Mouse (Mus musculus): ENCODE data around the gene Gpr142. TPM values are rescaled to one million over a fixed set of nuclear protein-coding genes. Genes with fewer than 3 reads are reported as not detected.
A peak's percentile ranks its signal among the peaks of the same experiment; 100 is the strongest.

Gpr142 gene
- polyA plus RNA-seq, 1 experiment from 2014 or later, result not detected

- Histone ChIP-seq H3K9ac (replicated peaks; ENCODE audit: low read depth, low read length) (peak overlapping the region; percentile 51; the same call in 1 of the 2 replicates), H3K9me3 (ENCODE audit: control insufficient read depth, low read length) (no peaks in the 10 kb centered on the region), H3K4me1 (ENCODE audit: control insufficient read depth, insufficient read depth, low read length) (0 out of 2 replicates have a peak, but pooled peaks cover 13% of the 10 kb centered on the region), H3K27me3 (ENCODE audit: control insufficient read depth, insufficient read depth, low read length) (peaks cover 31% of the 10 kb centered on the region), H3K27ac (ENCODE audit: low read depth, low read length) (no peak overlapping the region), H3K4me2 (ENCODE audit: low read depth, low read length) (peak overlapping the region; percentile 99), H3K4me3 (ENCODE audit: low read depth, low read length) (peak overlapping the region; percentile 56), H3K36me3 (ENCODE audit: control insufficient read depth, insufficient read depth, low read length) (no peaks in the 10 kb centered on the region)
- WGBS, result under 1% methylated on average over 40 of the region's 40 CpGs
- ATAC-seq (ENCODE audit: low read depth), result no peak
These were observed 53.8 kb downstream of the Gpr142 start for GRCm38 (mm10) chr11:114852311-114853173.

- Histone ChIP-seq H3K27ac (ENCODE audit: low read depth, low read length) (no peak overlapping the region), H3K9ac (replicated peaks; ENCODE audit: low read depth, low read length) (no peak overlapping the region), H3K4me2 (ENCODE audit: low read depth, low read length) (peak overlapping the region; percentile 99; the same call in 1 of the 2 replicates), H3K27me3 (ENCODE audit: control insufficient read depth, insufficient read depth, low read length) (peaks cover 31% of the 10 kb centered on the region), H3K4me1 (ENCODE audit: control insufficient read depth, insufficient read depth, low read length) (0 out of 2 replicates have a peak, but pooled peaks cover 13% of the 10 kb centered on the region), H3K9me3 (ENCODE audit: control insufficient read depth, low read length) (no peaks in the 10 kb centered on the region), H3K4me3 (ENCODE audit: low read depth, low read length) (peak overlapping the region; percentile 13; the same call in 1 of the 2 replicates), H3K36me3 (ENCODE audit: control insufficient read depth, insufficient read depth, low read length) (no peaks in the 10 kb centered on the region)
- ATAC-seq (ENCODE audit: low read depth), result no peak
- 16% methylated on average over 7 of the region's 7 CpGs for WGBS
These were observed 54.6 kb downstream of the Gpr142 start for GRCm38 (mm10) chr11:114853174-114853838.

GRCm38 (mm10) chr11:114854581-114854980, 55.9 kb downstream of the Gpr142 start:
- no peaks in the 10 kb centered on the region for H3K36me3 ChIP-seq (ENCODE audit: control insufficient read depth, insufficient read depth, low read length)
- no peak for ATAC-seq (ENCODE audit: low read depth)
- no peak overlapping the region for H3K4me2 ChIP-seq (ENCODE audit: low read depth, low read length)
- no peak overlapping the region for H3K4me3 ChIP-seq (ENCODE audit: low read depth, low read length)
- H3K9ac ChIP-seq (replicated peaks; ENCODE audit: low read depth, low read length), result no peak overlapping the region
- H3K4me1 ChIP-seq (ENCODE audit: control insufficient read depth, insufficient read depth, low read length), result 0 out of 2 replicates have a peak, but pooled peaks cover 13% of the 10 kb centered on the region
- 84% methylated on average over 6 of the region's 6 CpGs for WGBS
- no peak overlapping the region for H3K27ac ChIP-seq (ENCODE audit: low read depth, low read length)
- H3K27me3 ChIP-seq (ENCODE audit: control insufficient read depth, insufficient read depth, low read length), result peaks cover 27% of the 10 kb centered on the region
- H3K9me3 ChIP-seq (ENCODE audit: control insufficient read depth, low read length), result no peaks in the 10 kb centered on the region

GRCm38 (mm10) chr11:114856125-114856524, 57.4 kb downstream of the Gpr142 start:
- ATAC-seq (ENCODE audit: low read depth), result no peak

More at GRCm38 (mm10) chr11:114856125-114856524, 57.4 kb downstream of the Gpr142 start:
- H3K4me1 ChIP-seq (ENCODE audit: control insufficient read depth, insufficient read depth, low read length), result 0 out of 2 replicates have a peak, but pooled peaks cover 8% of the 10 kb centered on the region
- no peak overlapping the region for H3K27ac ChIP-seq (ENCODE audit: low read depth, low read length)
- H3K9ac ChIP-seq (replicated peaks; ENCODE audit: low read depth, low read length), result no peak overlapping the region
- no peaks in the 10 kb centered on the region for H3K9me3 ChIP-seq (ENCODE audit: control insufficient read depth, low read length)
- H3K4me2 ChIP-seq (ENCODE audit: low read depth, low read length), result no peak overlapping the region
- H3K27me3 ChIP-seq (ENCODE audit: control insufficient read depth, insufficient read depth, low read length), result peaks cover 20% of the 10 kb centered on the region
- H3K36me3 ChIP-seq (ENCODE audit: control insufficient read depth, insufficient read depth, low read length), result no peaks in the 10 kb centered on the region
- WGBS, result 83% methylated on average over 5 of the region's 5 CpGs
- no peak overlapping the region for H3K4me3 ChIP-seq (ENCODE audit: low read depth, low read length)

Other genes with a start within 250 kb of the Gpr142 start
- gene Rpl38, start 130.4 kb upstream of the Gpr142 start, polyA plus RNA-seq (2014; fragmentation: Nextera tagmentation; extraction: Ambion mirVana), result 674 and 718 TPM in 2 replicates
- 28.0 and 34.8 TPM in 2 replicates for gene Ttyh2, start 123.5 kb upstream of the Gpr142 start, polyA plus RNA-seq (2014; fragmentation: Nextera tagmentation; extraction: Ambion mirVana)
- gene Dnaic2, start 71.5 kb upstream of the Gpr142 start, polyA plus RNA-seq (2014; fragmentation: Nextera tagmentation; extraction: Ambion mirVana), result 0.71 and 2.0 TPM in 2 replicates
- 0.56 and 0.99 TPM in 2 replicates for gene Kif19a, start 33.5 kb upstream of the Gpr142 start, polyA plus RNA-seq (2014; fragmentation: Nextera tagmentation; extraction: Ambion mirVana)
- 18.8 and 20.4 TPM in 2 replicates for gene Btbd17, start 3.0 kb upstream of the Gpr142 start, polyA plus RNA-seq (2014; fragmentation: Nextera tagmentation; extraction: Ambion mirVana)
- 3.7 and 9.0 TPM in 2 replicates for gene Gprc5c, start 52.2 kb downstream of the Gpr142 start, polyA plus RNA-seq (2014; fragmentation: Nextera tagmentation; extraction: Ambion mirVana)
- gene Cd300a, start 91.1 kb downstream of the Gpr142 start, polyA plus RNA-seq (2014; fragmentation: Nextera tagmentation; extraction: Ambion mirVana), result 0.79 and 1.5 TPM in 2 replicates
- not detected in 2 replicates for gene Cd300lb, start 135.5 kb downstream of the Gpr142 start, polyA plus RNA-seq (2014; fragmentation: Nextera tagmentation; extraction: Ambion mirVana)
- gene Cd300c, start 170.2 kb downstream of the Gpr142 start, polyA plus RNA-seq (2014; fragmentation: Nextera tagmentation; extraction: Ambion mirVana), result not detected in 2 replicates
- not detected in 2 replicates for gene Cd300ld, start 191.0 kb downstream of the Gpr142 start, polyA plus RNA-seq (2014; fragmentation: Nextera tagmentation; extraction: Ambion mirVana)
- gene Cd300c2, start 203.0 kb downstream of the Gpr142 start, polyA plus RNA-seq (2014; fragmentation: Nextera tagmentation; extraction: Ambion mirVana), result 1.0 and 1.4 TPM in 2 replicates
- gene Cd300ld2, start 217.3 kb downstream of the Gpr142 start, polyA plus RNA-seq (2014; fragmentation: Nextera tagmentation; extraction: Ambion mirVana), result not detected in 2 replicates
- not detected in 2 replicates for gene Cd300ld4, start 228.1 kb downstream of the Gpr142 start, polyA plus RNA-seq (2014; fragmentation: Nextera tagmentation; extraction: Ambion mirVana)
- gene Cd300ld5, start 238.8 kb downstream of the Gpr142 start, polyA plus RNA-seq (2014; fragmentation: Nextera tagmentation; extraction: Ambion mirVana), result not detected in 2 replicates
- gene Cd300ld3, start 249.5 kb downstream of the Gpr142 start, polyA plus RNA-seq (2014; fragmentation: Nextera tagmentation; extraction: Ambion mirVana), result not detected in 2 replicates